Comparison of ENCODE assay signal across 8 mouse cellular contexts in the genomic region with DNA sequence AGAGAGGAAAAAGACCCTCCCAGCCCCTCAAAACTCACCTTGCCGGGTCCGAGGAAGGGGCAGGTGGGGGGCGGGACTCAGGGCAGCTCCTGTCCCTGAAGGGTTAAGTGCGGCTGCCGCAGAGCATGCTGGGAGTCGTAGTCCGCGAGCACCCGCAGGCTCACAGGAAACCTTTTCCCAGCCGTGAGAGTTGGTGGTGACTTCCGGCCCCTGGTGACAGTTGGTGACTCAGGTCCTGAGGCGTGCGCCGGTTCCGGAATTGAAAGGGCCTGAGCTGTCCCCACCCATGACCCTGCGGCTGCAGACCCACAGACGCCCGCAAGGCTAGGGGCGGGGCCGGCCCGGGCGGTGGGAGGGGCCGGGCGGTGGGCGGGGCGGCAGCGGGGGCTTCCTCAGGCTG. TPM values are rescaled to one million over a fixed set of nuclear protein-coding genes. Genes with fewer than 3 reads are reported as not detected.
DNase-seq lines count a peak whose midpoint lies in the region; ATAC-seq lines count a peak whose summit lies in the region.

A gene (minus strand): TSS at position 96 of the 400 bp plus-strand sequence.

- 1% methylated on average over 27 of the region's 27 CpGs for WGBS in intestine, embryonic 14.5 days

- peak; percentile 98 to 99 for DNase-seq in adrenal gland, adult (ENCODE audit: inconsistent age in 2 of 2, low spot score in 1 of 2)
- DNase-seq in embryo, embryonic 10.5 days (ENCODE audit: low spot score): peak; percentile 98
- DNase-seq in gastrocnemius, postnatal 14 days: peak; percentile 96
- DNase-seq in intestine, embryonic 14.5 days (ENCODE audit: low spot score): peak; percentile 95
- DNase-seq in left cerebral cortex, postnatal 14 days (ENCODE audit: low spot score in 2 of 2): peak; percentile 94 to 97
- peak; percentile 97 for DNase-seq in mesoderm, embryonic 11.5 days (ENCODE audit: low read depth, low spot score)
- DNase-seq in right cerebral cortex, postnatal 36 days (ENCODE audit: low spot score in 2 of 2): peak; percentile 95 to 96
- peak; percentile 98 for DNase-seq in yolk sac, embryonic 10.5 days (ENCODE audit: low spot score)

- peak within 1 kb of the TSS; percentile 58 for H3K4me3 ChIP-seq in intestine, embryonic 14.5 days (ENCODE audit: low read depth, low read length)

- H3K27me3 ChIP-seq in intestine, embryonic 14.5 days (replicated peaks; ENCODE audit: control insufficient read depth, insufficient read depth, low read length): no peaks in the 10 kb centered on the region

- intact Hi-C loops in gastrocnemius, postnatal 14 days (cut with DNase I; ENCODE audit: low total_unique reads): no loop called here
- intact Hi-C loops in left cerebral cortex, postnatal 14 days (cut with DNase I): no loop called here

- no peaks in the 10 kb centered on the region for H3K9me3 ChIP-seq in intestine, embryonic 14.5 days (ENCODE audit: control insufficient read depth, low read length)

- peak within 1 kb of the TSS; percentile 61 for H3K9ac ChIP-seq in intestine, embryonic 14.5 days (ENCODE audit: low read length)

- peaks cover 20% of the 10 kb centered on the region for H3K4me1 ChIP-seq in intestine, embryonic 14.5 days (replicated peaks; ENCODE audit: control insufficient read depth, insufficient read depth, low read length)

- ATAC-seq in intestine, embryonic 14.5 days (replicated peaks; ENCODE audit: low FRiP score, low TSS enrichment, low read depth): peak; percentile 84

- peak within 1 kb of the TSS; percentile 70 for H3K4me2 ChIP-seq in intestine, embryonic 14.5 days (ENCODE audit: low read length)

- peak within 1 kb of the TSS; percentile 74 for H3K27ac ChIP-seq in intestine, embryonic 14.5 days (ENCODE audit: low read depth)

- no peaks in the 10 kb centered on the region for H3K36me3 ChIP-seq in intestine, embryonic 14.5 days (ENCODE audit: control insufficient read depth, insufficient read depth, low read length)

RNA-seq across cellular contexts. Expression of the gene that starts here (rescaled TPM):
- total RNA-seq in gastrocnemius, postnatal 14 days (2021): 100 to 1,000 TPM in 1 of 2 experiments, 10 to 100 TPM in 1; 54.6 to 180 TPM
- 3.1 TPM in 2 replicates for polyA plus RNA-seq in intestine, embryonic 14.5 days (2014; fragmentation: Nextera tagmentation; extraction: Ambion mirVana)
- 10 to 100 TPM; 19.1 to 21.7 TPM for total RNA-seq in left cerebral cortex, postnatal 14 days (2021)

Comparison
In these comparisons a context has a peak if more than half of its experiments do, and no peak if none do; other contexts are left out.
1. Peak in every context shown above with its lines: DNase-seq, ATAC-seq, H3K4me3 ChIP-seq and H3K27ac ChIP-seq.